Mouse (Mus musculus): Measurements from ENCODE around the gene Gm11555.

DNA sequence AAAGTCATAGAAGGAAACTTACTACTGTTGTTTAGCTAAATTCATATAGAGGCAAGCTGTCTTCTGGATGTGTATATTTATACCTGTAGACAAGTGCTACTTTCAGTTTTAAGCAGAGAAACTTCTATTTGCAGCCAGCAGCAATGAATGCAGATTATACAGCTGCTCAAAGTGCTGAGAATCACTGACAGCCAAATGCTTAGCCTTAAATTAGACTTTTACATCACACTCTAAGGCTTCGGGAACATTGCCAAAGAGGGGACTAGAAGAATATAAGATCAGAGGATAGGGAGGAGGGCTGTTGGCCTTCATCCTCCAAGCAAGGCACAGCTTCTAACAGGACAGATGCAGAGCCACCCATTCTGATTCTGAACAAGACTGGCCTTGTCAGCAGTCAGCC lies 12.9 kb downstream of the Gm11555 start:
- no peak for TF ChIP-seq CTCF (IDR thresholded peaks at IDR 0.05; ENCODE audit: low read depth)
- no peak for TF ChIP-seq EP300 (IDR thresholded peaks at IDR 0.05; ENCODE audit: low read depth)

Data from liver, embryonic 14.5 days (tissue).